In the genomic region with DNA sequence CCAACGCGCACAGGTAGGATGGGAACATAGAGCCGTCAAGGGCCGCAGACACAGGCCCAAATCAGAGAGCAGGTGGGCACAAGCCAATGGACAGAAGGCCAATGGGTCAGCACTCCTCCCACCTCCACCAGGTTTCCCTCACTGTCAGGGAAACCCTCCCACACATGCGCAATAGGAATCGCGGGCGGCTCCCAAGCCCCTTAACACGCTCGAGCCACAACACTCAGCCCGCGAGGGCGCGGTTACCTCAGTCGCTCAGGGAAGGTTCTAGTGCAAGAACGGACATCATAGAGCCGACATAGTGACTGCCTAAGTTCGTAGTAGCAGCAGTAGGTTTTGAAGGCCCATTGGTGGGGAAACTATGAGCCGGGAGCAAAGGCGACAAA, we compare ENCODE assay signal across 1 mouse cellular context.
TF ChIP-seq lines count a peak whose summit lies in the region.

No protein-coding gene starts in this region.

TF ChIP-seq in C2C12, 6 proteins besides CTCF, POLR2A, EP300 and RAD21:
- no peak for TF ChIP-seq USF1 (IDR thresholded peaks at IDR 0.05; ENCODE audit: low read depth)
- no peak for TF ChIP-seq FOSL1 (IDR thresholded peaks at IDR 0.05; ENCODE audit: insufficient read depth, low read length, poor library complexity, severe bottlenecking)
- TF ChIP-seq MAX (IDR thresholded peaks at IDR 0.05), result no peak
TF ChIP-seq in C2C12: peak in this region for 0.
